Mouse (Mus musculus) liver, adult 2 months (tissue): Measurements from ENCODE around the gene Eif3k.

Experiments used
- CTCF ChIP-seq: fragments of 200-500 bp; IDR thresholded peaks from 2 replicates; pipeline ENCODE4 v1.5.1; 2011; ENCODE audit warnings: low read depth, low read length, control low read depth
- POLR2A ChIP-seq: fragments of 200-500 bp; IDR thresholded peaks from 2 replicates; pipeline ENCODE4 v1.6.1; 2011; ENCODE audit warnings: low read length, control low read depth; ENCODE audit not compliant: insufficient read depth; ENCODE audit errors: extremely low read depth

- TF ChIP-seq POLR2A (no peak), CTCF (no peak)
These were observed 23.5 kb downstream of the Eif3k start for GRCm38 (mm10) chr7:28957997-28958725.
